Mouse (Mus musculus) embryonic facial prominence, embryonic 11.5 days (tissue): ENCODE data around the gene Pld6. TPM values are rescaled to one million over a fixed set of nuclear protein-coding genes. Genes with fewer than 3 reads are reported as not detected.

Source experiments
- ATAC-seq: fragments of 200-750 bp; cut with Nextera tagmentation; replicated peaks from 2 replicates; pipeline ENCODE4 v1.8.0; 2017; ENCODE audit warnings: low read depth; ENCODE audit not compliant: insufficient number of reproducible peaks, low FRiP score, low TSS enrichment
- DNase-seq: peaks from one replicate; pipeline ENCODE4 v3.0.0-alpha.2; 2015; ENCODE audit warnings: low spot score
- H3K27ac ChIP-seq: fragments of 300-500 bp; sonication (generic); replicated peaks from 2 replicates; pipeline ENCODE4 v1.5.1; 2014; ENCODE audit warnings: mild to moderate bottlenecking, low read depth, low read length, control low read depth
- H3K27me3 ChIP-seq: fragments of 300-500 bp; sonication (generic); 2 replicates; pipeline ENCODE4 v1.6.1; 2014; ENCODE audit warnings: mild to moderate bottlenecking, low read length, moderate library complexity, mixed read lengths; ENCODE audit not compliant: control insufficient read depth, insufficient read depth
- H3K36me3 ChIP-seq: fragments of 300-500 bp; sonication (generic); replicated peaks from 2 replicates; pipeline ENCODE4 v1.6.1; 2014; ENCODE audit warnings: low read depth, mild to moderate bottlenecking, low read length, moderate library complexity, mixed read lengths; ENCODE audit not compliant: control insufficient read depth, insufficient read depth
- H3K4me1 ChIP-seq: fragments of 300-500 bp; sonication (generic); 2 replicates; pipeline ENCODE4 v1.6.1; 2014; ENCODE audit warnings: low read length, mixed read lengths; ENCODE audit not compliant: control insufficient read depth, insufficient read depth
- H3K4me2 ChIP-seq: fragments of 300-500 bp; sonication (generic); 2 replicates; pipeline ENCODE4 v1.6.1; 2014; ENCODE audit warnings: low read depth, mild to moderate bottlenecking, control low read depth, low read length, moderate library complexity
- H3K4me3 ChIP-seq: fragments of 300-500 bp; sonication (generic); 2 replicates; pipeline ENCODE4 v1.5.1; 2014; ENCODE audit warnings: low read depth, low read length, control low read depth
- H3K9ac ChIP-seq: fragments of 300-500 bp; sonication (generic); replicated peaks from 2 replicates; pipeline ENCODE4 v1.6.1; 2014; ENCODE audit warnings: mild to moderate bottlenecking, control low read depth, low read length
- H3K9me3 ChIP-seq: fragments of 300-500 bp; sonication (generic); replicated peaks from 2 replicates; pipeline ENCODE4 v1.6.1; 2016; ENCODE audit warnings: mild to moderate bottlenecking, low read length, inconsistent platforms, mixed read lengths; ENCODE audit not compliant: control insufficient read depth
- WGBS: fragments of 180-500 bp; shearing (Covaris S2); extraction: QIAGEN DNeasy Blood & Tissue Kit; methylation state at CpG from one replicate; pipeline ENCODE4 v1.1.7; 2014; 5-methylcytosine and 5-hydroxymethylcytosine counted together
- polyA plus RNA-seq: library from polyadenylated mRNA; unstranded; fragments of >200 nt; fragmentation: Nextera tagmentation; extraction: Ambion mirVana; gene quantifications from 2 replicates; pipeline ENCODE4 v1.2.1, GENCODE M21; 2014

Gene Pld6
- 1.2 and 1.4 TPM in 2 replicates for polyA plus RNA-seq

GRCm38 (mm10) chr11:59787199-59787781 is at the start of gene Pld6:
Gene Pld6 (minus strand): TSS chr11:59787645.
- H3K4me1 ChIP-seq: no peaks in the 10 kb centered on the region
- H3K9me3 ChIP-seq: no peaks in the 10 kb centered on the region
- no peaks in the 10 kb centered on the region for H3K27me3 ChIP-seq
- DNase-seq (peak; percentile 78), ATAC-seq (peak; percentile 69; the same call in 1 of the 2 replicates)
- H3K36me3 ChIP-seq: peaks cover 4% of the 10 kb centered on the region
- H3K9ac ChIP-seq: peak within 1 kb of the TSS; percentile 57
- H3K4me2 ChIP-seq: peak within 1 kb of the TSS; percentile 90
- WGBS: under 1% methylated on average over 41 of the region's 51 CpGs
- H3K4me3 ChIP-seq: peak within 1 kb of the TSS; percentile 43
- no peak within 1 kb of the TSS for H3K27ac ChIP-seq

DNA sequence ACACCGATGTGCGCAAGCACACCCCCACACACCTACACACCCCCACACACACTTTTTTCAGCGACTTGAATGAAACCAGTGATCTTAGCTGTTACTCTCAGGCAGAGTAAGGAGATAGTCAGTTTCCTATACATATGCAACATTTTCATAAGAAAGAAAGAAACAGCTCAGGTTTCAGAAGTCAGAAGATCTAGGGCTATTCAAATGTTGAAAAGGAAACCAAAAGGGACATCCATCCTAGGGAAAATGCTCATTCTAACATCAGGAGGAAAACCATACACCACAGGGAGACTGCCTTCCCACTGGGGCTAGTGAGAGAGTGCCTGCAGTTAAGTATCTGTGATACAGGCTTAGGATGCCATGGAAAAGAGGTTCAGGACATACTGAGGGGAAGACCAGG is 34.2 kb upstream of the Pld6 start:
- no peak overlapping the region for H3K4me3 ChIP-seq
- H3K27me3 ChIP-seq: no peaks in the 10 kb centered on the region
- no peak overlapping the region for H3K4me2 ChIP-seq
- H3K9me3 ChIP-seq: no peaks in the 10 kb centered on the region
- H3K27ac ChIP-seq: no peak overlapping the region
- no peak overlapping the region for H3K9ac ChIP-seq
- ATAC-seq (no peak), DNase-seq (no peak)
- peaks cover 27% of the 10 kb centered on the region for H3K36me3 ChIP-seq
- 90% methylated on average over 3 of the region's 3 CpGs for WGBS
- H3K4me1 ChIP-seq: no peaks in the 10 kb centered on the region

- WGBS: 94% methylated on average over 3 of the region's 3 CpGs
- DNase-seq (no peak), ATAC-seq (no peak)
- no peak overlapping the region for H3K4me3 ChIP-seq
- peaks cover 19% of the 10 kb centered on the region for H3K36me3 ChIP-seq
- no peak overlapping the region for H3K4me2 ChIP-seq
- no peaks in the 10 kb centered on the region for H3K27me3 ChIP-seq
- H3K9me3 ChIP-seq: no peaks in the 10 kb centered on the region
- no peak overlapping the region for H3K27ac ChIP-seq
- no peak overlapping the region for H3K9ac ChIP-seq
- no peaks in the 10 kb centered on the region for H3K4me1 ChIP-seq
Observed at GRCm38 (mm10) chr11:59817916-59818315, 30.5 kb upstream of the Pld6 start.

DNA sequence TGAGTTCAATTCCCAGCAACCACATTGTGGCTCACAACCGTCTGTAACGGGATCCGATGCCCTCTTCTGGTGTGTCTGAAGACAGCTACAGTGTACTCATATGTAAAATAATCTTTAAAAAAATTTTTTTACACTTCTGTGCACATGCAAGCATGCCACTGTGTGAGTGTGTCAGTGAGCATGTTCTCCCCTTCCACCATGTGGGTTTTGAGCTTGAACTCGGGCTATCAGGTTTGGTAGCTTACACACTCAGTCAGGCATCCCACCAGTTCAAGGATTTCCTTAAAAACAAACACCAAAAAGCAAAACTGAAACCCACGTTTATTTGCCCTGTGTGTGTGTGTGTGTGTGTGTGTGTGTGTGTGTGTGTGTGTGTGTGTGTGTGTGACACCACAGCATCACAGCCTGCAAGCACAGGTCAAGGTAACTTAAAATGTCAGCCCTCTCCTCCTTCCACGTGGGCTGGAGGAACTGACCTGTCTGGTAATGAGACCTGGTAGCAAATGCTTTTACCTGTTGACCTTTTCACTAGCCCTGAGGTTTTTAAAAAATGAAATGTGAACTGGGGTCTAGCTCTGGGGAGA is 28.1 kb upstream of the Pld6 start:
- Histone ChIP-seq H3K27ac (no peak overlapping the region), H3K9me3 (no peaks in the 10 kb centered on the region), H3K4me3 (no peak overlapping the region), H3K9ac (no peak overlapping the region), H3K27me3 (no peaks in the 10 kb centered on the region), H3K4me1 (no peaks in the 10 kb centered on the region), H3K4me2 (no peak overlapping the region), H3K36me3 (peaks cover 19% of the 10 kb centered on the region)
- 85% methylated on average over 6 of the region's 6 CpGs for WGBS
- DNase-seq: no peak
- ATAC-seq: no peak

- Histone ChIP-seq H3K4me3 (no peak overlapping the region), H3K9me3 (no peaks in the 10 kb centered on the region), H3K27me3 (no peaks in the 10 kb centered on the region), H3K36me3 (peaks cover 14% of the 10 kb centered on the region), H3K9ac (no peak overlapping the region), H3K4me2 (no peak overlapping the region), H3K4me1 (no peaks in the 10 kb centered on the region), H3K27ac (no peak overlapping the region)
- ATAC-seq (no peak), DNase-seq (no peak)
- 85% methylated on average over 6 of the region's 6 CpGs for WGBS
Observed at GRCm38 (mm10) chr11:59814936-59815335, 27.5 kb upstream of the Pld6 start.

DNA sequence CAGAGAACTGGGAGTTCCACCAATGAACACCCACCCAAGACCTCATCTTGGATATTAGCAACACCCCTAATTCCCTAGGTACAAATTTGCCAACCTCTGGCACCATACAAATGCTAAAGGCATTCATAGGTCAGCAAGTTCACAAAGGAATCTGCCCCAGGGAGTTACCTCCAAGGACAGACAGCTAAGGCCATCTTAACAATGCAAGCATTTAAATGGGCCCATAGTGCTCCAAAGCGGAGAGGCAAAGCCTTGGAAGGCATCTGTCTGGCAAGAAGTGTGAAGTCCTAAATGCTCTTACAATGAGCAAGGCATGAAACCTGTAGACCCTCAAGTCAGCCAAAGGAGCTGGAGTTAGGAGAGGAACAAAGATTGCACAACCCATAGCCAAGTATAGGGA is 26.9 kb upstream of the Pld6 start:
- H3K27me3 ChIP-seq: no peaks in the 10 kb centered on the region
- no peaks in the 10 kb centered on the region for H3K4me1 ChIP-seq
- H3K36me3 ChIP-seq: peaks cover 11% of the 10 kb centered on the region
- no peaks in the 10 kb centered on the region for H3K9me3 ChIP-seq
- H3K9ac ChIP-seq: no peak overlapping the region
- 69% methylated on average over 1 of the region's 1 CpGs for WGBS
- no peak overlapping the region for H3K4me2 ChIP-seq
- H3K4me3 ChIP-seq: no peak overlapping the region
- DNase-seq (no peak), ATAC-seq (no peak)
- no peak overlapping the region for H3K27ac ChIP-seq

DNA sequence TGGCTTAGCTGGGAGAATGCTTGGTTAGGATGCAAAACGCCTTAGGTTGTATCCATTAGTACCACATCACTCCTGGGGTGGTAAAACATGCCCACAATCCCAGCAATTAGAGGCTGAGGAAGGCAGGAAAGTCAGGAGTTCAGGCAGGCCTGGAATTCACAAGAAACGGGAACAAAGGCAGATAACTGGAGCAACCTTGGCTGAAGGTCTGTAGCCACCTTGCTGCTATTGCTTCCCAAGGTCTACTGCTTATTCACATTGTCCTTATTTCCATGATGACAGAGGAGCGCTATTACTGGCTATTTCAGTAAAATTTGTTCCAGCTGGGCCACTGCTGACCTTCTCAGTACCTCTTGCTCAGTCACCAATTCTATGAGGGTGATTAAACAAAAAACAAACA is 25.8 kb upstream of the Pld6 start:
- Histone ChIP-seq H3K27me3 (no peaks in the 10 kb centered on the region), H3K36me3 (peaks cover 6% of the 10 kb centered on the region), H3K27ac (no peak overlapping the region), H3K9me3 (no peaks in the 10 kb centered on the region), H3K4me2 (no peak overlapping the region), H3K9ac (no peak overlapping the region), H3K4me3 (no peak overlapping the region), H3K4me1 (0 out of 2 replicates have a peak, but pooled peaks cover 3% of the 10 kb centered on the region)
- ATAC-seq (no peak), DNase-seq (no peak)
- 59% methylated on average over 3 of the region's 3 CpGs for WGBS

- no peak overlapping the region; the same call in 1 of the 2 replicates for H3K27ac ChIP-seq
- H3K4me1 ChIP-seq: 0 out of 2 replicates have a peak, but pooled peaks cover 3% of the 10 kb centered on the region
- peak; percentile 35 for DNase-seq
- no peaks in the 10 kb centered on the region; the same call in none of the 2 replicates for H3K36me3 ChIP-seq
- 0 out of 2 replicates have a peak overlapping the region, but pooled peaks have one; percentile 13 for H3K9ac ChIP-seq
- WGBS: 54% methylated on average over 4 of the region's 4 CpGs
- no peak for ATAC-seq
- no peaks in the 10 kb centered on the region for H3K27me3 ChIP-seq
- no peaks in the 10 kb centered on the region for H3K9me3 ChIP-seq
- no peak overlapping the region for H3K4me3 ChIP-seq
- no peak overlapping the region for H3K4me2 ChIP-seq
Observed at GRCm38 (mm10) chr11:59811211-59811610, 23.8 kb upstream of the Pld6 start.
